Mouse (Mus musculus) megakaryocyte, adult 5-6 weeks (primary cell): ENCODE measurements at regions not wholly inside any gene's neighbourhood (a gene's known extent, or its start where the extent isn't known, plus 50 kb on each side); places are given as distances from the start of the nearest gene placed in this dataset.

Source experiments
- ATAC-seq: 2 replicates; pipeline ENCODE4 v1.8.0; 2016; ENCODE audit warnings: mild to moderate bottlenecking, inconsistent platforms; ENCODE audit not compliant: poor library complexity, severe bottlenecking

GRCm38 (mm10) chr12:52398511-52398975 is 105.2 kb upstream of the Arhgap5 start:
- no peak for ATAC-seq

- no peak for ATAC-seq
These were observed 103.7 kb upstream of the Arhgap5 start for GRCm38 (mm10) chr12:52400099-52400498.

- no peak for ATAC-seq
These were observed 101.1 kb upstream of the Arhgap5 start for GRCm38 (mm10) chr12:52402711-52403110.

- ATAC-seq: no peak
These were observed 97.4 kb upstream of the Arhgap5 start for GRCm38 (mm10) chr12:52406386-52406785.

GRCm38 (mm10) chr12:52408307-52408895 is 95.4 kb upstream of the Arhgap5 start:
- no peak for ATAC-seq

GRCm38 (mm10) chr12:52409221-52409620 is 94.6 kb upstream of the Arhgap5 start:
- no peak for ATAC-seq

- no peak for ATAC-seq
These were observed 91.6 kb upstream of the Arhgap5 start for GRCm38 (mm10) chr12:52412172-52412571.

- no peak for ATAC-seq
These were observed 90.7 kb upstream of the Arhgap5 start for GRCm38 (mm10) chr12:52413046-52413473.

GRCm38 (mm10) chr12:52422729-52423128 is 81.0 kb upstream of the Arhgap5 start:
- 0 out of 2 replicates have a peak, but pooled peaks have one; percentile 21 for ATAC-seq

GRCm38 (mm10) chr12:52424336-52425034 is 79.3 kb upstream of the Arhgap5 start:
- peak; percentile 90 for ATAC-seq

- no peak for ATAC-seq
These were observed 73.8 kb upstream of the Arhgap5 start for GRCm38 (mm10) chr12:52429935-52430334.

- no peak for ATAC-seq
These were observed 71.8 kb upstream of the Arhgap5 start for GRCm38 (mm10) chr12:52431933-52432332.

- 0 out of 2 replicates have a peak, but pooled peaks have one; percentile 22 for ATAC-seq
These were observed 69.8 kb upstream of the Arhgap5 start for GRCm38 (mm10) chr12:52434021-52434420.

- no peak for ATAC-seq
These were observed 68.5 kb upstream of the Arhgap5 start for GRCm38 (mm10) chr12:52435321-52435720.

- ATAC-seq: no peak
These were observed 68.0 kb upstream of the Arhgap5 start for GRCm38 (mm10) chr12:52435795-52436211.

GRCm38 (mm10) chr12:52436941-52437340 is 66.8 kb upstream of the Arhgap5 start:
- no peak for ATAC-seq

- ATAC-seq: no peak
These were observed 64.5 kb upstream of the Arhgap5 start for GRCm38 (mm10) chr12:52439241-52439640.

GRCm38 (mm10) chr12:52440868-52441365 is 62.9 kb upstream of the Arhgap5 start:
- no peak for ATAC-seq

GRCm38 (mm10) chr12:52442337-52442736 is 61.4 kb upstream of the Arhgap5 start:
- no peak for ATAC-seq

- ATAC-seq: no peak
These were observed 58.0 kb upstream of the Arhgap5 start for GRCm38 (mm10) chr12:52445731-52446130.

GRCm38 (mm10) chr12:52446501-52446900 is 57.3 kb upstream of the Arhgap5 start:
- ATAC-seq: no peak

GRCm38 (mm10) chr12:52447482-52447881 is 56.3 kb upstream of the Arhgap5 start:
- ATAC-seq: no peak
